Mouse (Mus musculus): ENCODE data around the gene Zfp764. TPM values are rescaled to one million over a fixed set of nuclear protein-coding genes. Genes with fewer than 3 reads are reported as not detected.
"Not testable (repeated sequence)": the region's sequence is repeated elsewhere in the genome, so short reads cannot be mapped to it uniquely, and the experiment has no call there.

Gene Zfp764
- polyA plus RNA-seq, 1 experiment, result 3.4 TPM

DNA sequence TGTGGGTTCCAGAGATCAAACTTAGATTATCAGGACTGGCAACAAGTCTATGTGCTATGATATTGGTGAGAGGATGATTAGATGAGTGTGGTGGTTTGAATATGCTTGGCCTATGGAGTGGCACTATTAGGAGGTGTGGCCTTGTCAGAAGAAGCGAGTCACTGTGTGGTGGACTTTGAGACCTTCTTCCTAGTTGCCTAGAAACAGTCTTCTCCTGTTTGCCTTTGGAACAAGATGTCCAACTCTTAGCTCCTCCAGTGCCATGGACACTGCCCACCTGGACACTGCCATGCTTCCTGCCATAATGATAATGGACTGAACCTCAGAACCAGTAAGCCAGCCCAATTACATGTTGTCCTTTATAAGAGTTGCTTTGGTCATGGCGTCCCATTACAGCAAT is 19.3 kb upstream of the Zfp764 start:
- TF ChIP-seq CTCF (IDR thresholded peaks at IDR 0.05; ENCODE audit: extremely low read depth, insufficient read depth, low read length) (no peak), POLR2A (IDR thresholded peaks at IDR 0.05; ENCODE audit: extremely low read depth, insufficient read depth, low read length) (no peak)

DNA sequence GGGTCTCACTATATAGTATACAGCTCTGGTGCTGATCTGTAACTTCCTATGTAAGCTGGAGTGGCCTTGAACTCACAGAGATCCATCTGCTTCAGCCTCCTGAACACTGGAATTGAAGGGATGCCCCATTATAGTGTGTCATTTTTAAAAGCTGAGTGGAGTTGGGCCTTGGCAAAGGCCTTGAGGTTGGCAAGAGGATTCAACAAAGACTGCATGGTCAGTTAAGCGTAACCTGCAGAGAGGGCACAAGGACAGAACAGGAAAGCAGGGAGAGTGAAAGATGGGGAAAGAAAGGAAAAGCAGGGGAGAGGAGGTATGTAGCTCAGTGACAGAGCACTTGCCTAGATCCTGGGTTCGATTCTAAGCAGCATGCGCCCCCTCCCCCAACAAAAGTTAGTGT is 18.7 kb upstream of the Zfp764 start:
- Histone ChIP-seq H3K4me1 (ENCODE audit: control insufficient read depth, insufficient read depth, low read length) (no peaks in the 10 kb centered on the region), H3K4me3 (ENCODE audit: insufficient read depth, low read length) (no peak overlapping the region), H3K27ac (ENCODE audit: insufficient read depth, low read length) (no peak overlapping the region)
- TF ChIP-seq CTCF (IDR thresholded peaks at IDR 0.05; ENCODE audit: extremely low read depth, insufficient read depth, low read length), result no peak
- TF ChIP-seq POLR2A (IDR thresholded peaks at IDR 0.05; ENCODE audit: extremely low read depth, insufficient read depth, low read length), result no peak

More for the DNA sequence above, 19.3 kb upstream of the Zfp764 start:
- no peak overlapping the region for H3K4me3 ChIP-seq (ENCODE audit: insufficient read depth, low read length)
- H3K27ac ChIP-seq (ENCODE audit: insufficient read depth, low read length), result no peak overlapping the region
- H3K4me1 ChIP-seq (ENCODE audit: control insufficient read depth, insufficient read depth, low read length), result no peaks in the 10 kb centered on the region

- TF ChIP-seq CTCF (IDR thresholded peaks at IDR 0.05; ENCODE audit: extremely low read depth, insufficient read depth, low read length), result no peak
- TF ChIP-seq POLR2A (IDR thresholded peaks at IDR 0.05; ENCODE audit: extremely low read depth, insufficient read depth, low read length), result no peak
- Histone ChIP-seq H3K4me1 (ENCODE audit: control insufficient read depth, insufficient read depth, low read length) (no peaks in the 10 kb centered on the region), H3K27ac (ENCODE audit: insufficient read depth, low read length) (no peak overlapping the region), H3K4me3 (ENCODE audit: insufficient read depth, low read length) (peak overlapping the region; percentile 83)
Measured at GRCm38 (mm10) chr7:127422247-127422646, 15.6 kb upstream of the Zfp764 start.

DNA sequence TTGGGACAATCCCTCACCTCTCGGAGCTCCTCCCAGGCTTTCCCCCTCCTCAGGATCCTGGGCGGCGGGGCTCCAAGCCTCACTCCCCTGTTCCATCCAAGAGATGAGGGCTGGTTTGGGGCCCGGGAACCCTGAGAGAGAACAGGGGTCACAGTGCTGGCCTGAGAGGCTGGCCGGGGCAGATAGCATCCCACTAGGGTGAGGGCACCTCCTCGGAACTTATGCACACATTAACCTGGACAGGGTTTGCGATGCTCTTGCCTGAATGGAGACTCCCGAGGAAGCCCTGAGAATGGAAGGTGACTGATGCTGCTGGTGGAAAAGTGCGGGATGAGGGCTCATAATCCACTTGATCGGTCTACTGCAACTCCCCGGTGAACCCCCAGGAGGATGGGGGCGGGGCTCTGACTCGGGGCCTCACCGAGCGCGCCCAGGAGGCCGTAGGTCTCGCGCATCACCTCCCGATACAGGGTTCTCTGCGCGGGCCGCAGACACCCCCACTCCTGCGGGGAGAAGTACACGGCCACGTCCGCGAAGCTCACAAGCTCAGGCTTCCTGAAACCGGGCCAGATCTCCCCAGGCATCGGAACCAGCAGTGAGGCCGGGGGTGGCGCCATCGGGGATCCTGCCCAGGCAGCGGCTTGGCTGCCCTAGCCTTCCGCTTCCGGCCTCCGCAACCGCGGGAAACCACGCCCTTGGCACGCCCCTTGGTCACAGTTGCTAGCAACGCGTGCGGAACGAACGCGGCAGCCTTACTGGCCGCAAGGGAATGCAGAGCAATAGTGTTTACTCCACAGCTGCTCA is 15.0 kb upstream of the Zfp764 start, which contains the start of gene Zfp688:
Gene Zfp688, minus strand, starts transcription at position 681 of the 804 bp plus-strand sequence.
- TF ChIP-seq CTCF (IDR thresholded peaks at IDR 0.05; ENCODE audit: extremely low read depth, insufficient read depth, low read length), result no peak
- peak; percentile 79 for TF ChIP-seq POLR2A (IDR thresholded peaks at IDR 0.05; ENCODE audit: extremely low read depth, insufficient read depth, low read length)
- 0 out of 2 replicates have a peak within 1 kb of the TSS, but pooled peaks have one; percentile 18 for H3K27ac ChIP-seq (ENCODE audit: insufficient read depth, low read length)
- no peaks in the 10 kb centered on the region for H3K4me1 ChIP-seq (ENCODE audit: control insufficient read depth, insufficient read depth, low read length)
- peak within 1 kb of the TSS; percentile 83 for H3K4me3 ChIP-seq (ENCODE audit: insufficient read depth, low read length)

DNA sequence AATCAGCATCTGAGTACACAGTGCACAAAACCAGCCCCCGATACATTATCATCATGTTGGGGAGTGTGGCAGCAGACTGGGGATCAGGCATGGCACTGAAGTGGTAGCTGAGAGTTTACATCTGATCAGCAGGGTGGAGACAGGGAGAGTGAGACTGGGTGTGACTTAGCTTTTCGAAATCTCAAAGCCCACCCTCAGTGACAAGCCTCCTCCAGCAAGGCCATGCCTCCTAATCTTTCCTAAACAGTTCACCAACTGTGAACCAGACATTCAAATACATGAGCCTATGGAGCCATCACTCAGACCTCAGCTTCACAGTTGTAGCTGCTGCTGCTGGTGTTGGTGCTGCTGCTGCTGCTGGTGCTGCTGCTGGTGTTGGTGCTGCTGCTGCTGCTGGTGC is 4.8 kb upstream of the Zfp764 start:
- Histone ChIP-seq H3K4me3 (ENCODE audit: insufficient read depth, low read length) (no peak overlapping the region), H3K4me1 (ENCODE audit: control insufficient read depth, insufficient read depth, low read length) (no peaks in the 10 kb centered on the region), H3K27ac (ENCODE audit: insufficient read depth, low read length) (no peak overlapping the region)
- TF ChIP-seq POLR2A (IDR thresholded peaks at IDR 0.05; ENCODE audit: extremely low read depth, insufficient read depth, low read length), result no peak
- no peak for TF ChIP-seq CTCF (IDR thresholded peaks at IDR 0.05; ENCODE audit: extremely low read depth, insufficient read depth, low read length)

DNA sequence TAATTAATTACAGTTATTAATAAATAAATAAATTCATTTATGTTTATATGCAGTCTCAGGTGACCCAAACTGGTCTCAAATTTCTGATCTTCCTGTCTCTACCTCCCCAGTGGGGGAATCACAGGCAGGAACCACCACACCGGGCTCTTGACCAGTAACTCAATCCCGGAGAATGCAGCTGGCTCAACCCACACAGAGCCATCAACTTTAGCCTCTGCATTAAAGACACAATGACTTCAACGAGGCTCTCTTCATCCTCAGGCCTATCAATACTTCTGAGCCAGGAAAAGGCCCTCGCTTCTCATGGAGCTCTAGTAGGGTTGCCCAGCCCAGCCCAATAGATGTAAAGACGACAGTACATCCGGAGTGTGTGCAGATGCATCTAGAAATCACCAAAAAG is 2.5 kb downstream of the Zfp764 start:
- not testable (repeated sequence) for H3K4me1 ChIP-seq (ENCODE audit: control insufficient read depth, insufficient read depth, low read length); H3K27ac ChIP-seq (ENCODE audit: insufficient read depth, low read length); H3K4me3 ChIP-seq (ENCODE audit: insufficient read depth, low read length)

- H3K27ac ChIP-seq (ENCODE audit: insufficient read depth, low read length), result no peak overlapping the region
- TF ChIP-seq POLR2A (IDR thresholded peaks at IDR 0.05; ENCODE audit: extremely low read depth, insufficient read depth, low read length) (no peak), CTCF (IDR thresholded peaks at IDR 0.05; ENCODE audit: extremely low read depth, insufficient read depth, low read length) (no peak)
- no peak overlapping the region for H3K4me3 ChIP-seq (ENCODE audit: insufficient read depth, low read length)
- peaks cover 2% of the 10 kb centered on the region; the same call in 1 of the 2 replicates for H3K4me1 ChIP-seq (ENCODE audit: control insufficient read depth, insufficient read depth, low read length)
Measured at GRCm38 (mm10) chr7:127402980-127403379, 3.6 kb downstream of the Zfp764 start.

DNA sequence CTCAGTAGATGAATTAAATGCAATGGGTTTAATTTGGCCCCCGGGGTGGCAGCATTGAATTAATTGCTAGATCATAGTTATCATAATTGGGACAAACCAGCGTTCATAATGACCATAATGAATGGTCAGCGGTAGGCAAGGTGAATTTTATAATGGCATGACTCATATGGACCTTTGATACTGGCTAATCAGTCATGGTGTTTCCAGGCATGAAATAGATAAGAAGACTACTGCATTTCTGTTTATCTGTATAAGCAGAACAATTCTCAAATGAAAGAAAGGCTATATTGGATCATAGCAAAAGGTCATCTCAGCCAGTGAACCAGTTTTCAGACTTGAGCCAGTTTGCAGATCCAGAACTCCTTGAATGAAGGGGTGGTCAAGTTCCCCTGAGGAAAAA is 6.3 kb downstream of the Zfp764 start:
- TF ChIP-seq CTCF (IDR thresholded peaks at IDR 0.05; ENCODE audit: extremely low read depth, insufficient read depth, low read length) (no peak), POLR2A (IDR thresholded peaks at IDR 0.05; ENCODE audit: extremely low read depth, insufficient read depth, low read length) (no peak)
- H3K4me3 ChIP-seq (ENCODE audit: insufficient read depth, low read length), result no peak overlapping the region
- H3K4me1 ChIP-seq (ENCODE audit: control insufficient read depth, insufficient read depth, low read length), result no peaks in the 10 kb centered on the region
- H3K27ac ChIP-seq (ENCODE audit: insufficient read depth, low read length), result no peak overlapping the region

DNA sequence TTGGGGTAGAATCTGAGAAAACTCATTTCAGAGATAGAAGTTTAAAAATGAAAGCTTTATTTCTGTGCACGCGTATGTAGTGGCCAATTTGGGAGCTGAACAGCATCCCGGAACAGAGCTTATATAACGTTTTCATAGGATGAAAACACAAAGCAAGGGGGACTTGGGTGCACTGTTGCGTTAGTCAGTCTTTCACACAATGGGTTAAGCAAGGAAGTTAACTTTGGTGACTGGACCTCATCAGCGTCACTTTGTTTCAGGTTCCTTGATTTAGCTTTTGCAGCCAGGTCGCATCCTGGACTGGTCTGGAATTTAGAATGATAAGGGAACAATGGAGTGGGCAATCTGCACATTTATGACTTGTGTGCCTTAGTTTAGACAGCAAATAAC is 12.7 kb downstream of the Zfp764 start:
- H3K27ac ChIP-seq (ENCODE audit: insufficient read depth, low read length), result no peak overlapping the region
- H3K4me3 ChIP-seq (ENCODE audit: insufficient read depth, low read length), result peak overlapping the region; percentile 53
- TF ChIP-seq POLR2A (IDR thresholded peaks at IDR 0.05; ENCODE audit: extremely low read depth, insufficient read depth, low read length), result no peak
- H3K4me1 ChIP-seq (ENCODE audit: control insufficient read depth, insufficient read depth, low read length), result peaks cover 6% of the 10 kb centered on the region; the same call in 1 of the 2 replicates

GRCm38 (mm10) chr7:127393157-127393943 is 13.3 kb downstream of the Zfp764 start, which contains the start of gene E430018J23Rik:
E430018J23Rik (minus strand) TSS chr7:127393629.
- peaks cover 6% of the 10 kb centered on the region; the same call in 1 of the 2 replicates for H3K4me1 ChIP-seq (ENCODE audit: control insufficient read depth, insufficient read depth, low read length)
- H3K4me3 ChIP-seq (ENCODE audit: insufficient read depth, low read length), result peak within 1 kb of the TSS; percentile 53
- TF ChIP-seq CTCF (IDR thresholded peaks at IDR 0.05; ENCODE audit: extremely low read depth, insufficient read depth, low read length), result no peak
- peak; percentile 78; the same call in 1 of the 2 replicates for TF ChIP-seq POLR2A (IDR thresholded peaks at IDR 0.05; ENCODE audit: extremely low read depth, insufficient read depth, low read length)
- H3K27ac ChIP-seq (ENCODE audit: insufficient read depth, low read length), result peak within 1 kb of the TSS; percentile 68

Measured in cortical plate, adult 2 months (tissue).